Mouse (Mus musculus) neural tube, embryonic 12.5 days (tissue): ENCODE measurements around the gene Six1. TPM values are rescaled to one million over a fixed set of nuclear protein-coding genes. Genes with fewer than 3 reads are reported as not detected.
A peak's percentile ranks its signal among the peaks of the same experiment; 100 is the strongest.

ENCODE experiments used
- ATAC-seq: fragments of 200-750 bp; cut with Nextera tagmentation; 2 replicates; pipeline ENCODE4 v1.8.0; 2017; ENCODE audit warnings: low read depth, mild to moderate bottlenecking, moderate TSS enrichment, moderate library complexity; ENCODE audit not compliant: low FRiP score
- H3K27ac ChIP-seq: fragments of 300-500 bp; sonication (generic); 2 replicates; pipeline ENCODE4 v1.5.1; 2016
- H3K27me3 ChIP-seq: fragments of 300-500 bp; sonication (generic); replicated peaks from 2 replicates; pipeline ENCODE4 v1.6.1; 2016; ENCODE audit warnings: mild to moderate bottlenecking
- H3K36me3 ChIP-seq: fragments of 300-500 bp; sonication (generic); 2 replicates; pipeline ENCODE4 v1.6.1; 2016; ENCODE audit warnings: mild to moderate bottlenecking
- H3K4me1 ChIP-seq: fragments of 300-500 bp; sonication (generic); 2 replicates; pipeline ENCODE4 v1.6.1; 2016
- H3K4me2 ChIP-seq: fragments of 300-500 bp; sonication (generic); replicated peaks from 2 replicates; pipeline ENCODE4 v1.6.1; 2016; ENCODE audit warnings: mild to moderate bottlenecking
- H3K4me3 ChIP-seq: fragments of 300-500 bp; sonication (generic); 2 replicates; pipeline ENCODE4 v1.5.1; 2016
- H3K9ac ChIP-seq: fragments of 300-500 bp; sonication (generic); 2 replicates; pipeline ENCODE4 v1.6.1; 2016; ENCODE audit warnings: mild to moderate bottlenecking
- H3K9me3 ChIP-seq: fragments of 300-500 bp; sonication (generic); 2 replicates; pipeline ENCODE4 v1.6.1; 2016; ENCODE audit warnings: mild to moderate bottlenecking
- WGBS: fragments of 180-500 bp; shearing (Covaris S2); methylation state at CpG from one replicate; pipeline ENCODE4 v1.1.7; 2016; 5-methylcytosine and 5-hydroxymethylcytosine counted together
- polyA plus RNA-seq: library from polyadenylated mRNA; unstranded; fragments of >200 nt; fragmentation: Nextera tagmentation; extraction: Ambion mirVana; gene quantifications from 2 replicates; pipeline ENCODE4 v1.2.1, GENCODE M21; 2016

Gene Six1
- polyA plus RNA-seq, 1 experiment from 2014 or later: 36.7 TPM

DNA sequence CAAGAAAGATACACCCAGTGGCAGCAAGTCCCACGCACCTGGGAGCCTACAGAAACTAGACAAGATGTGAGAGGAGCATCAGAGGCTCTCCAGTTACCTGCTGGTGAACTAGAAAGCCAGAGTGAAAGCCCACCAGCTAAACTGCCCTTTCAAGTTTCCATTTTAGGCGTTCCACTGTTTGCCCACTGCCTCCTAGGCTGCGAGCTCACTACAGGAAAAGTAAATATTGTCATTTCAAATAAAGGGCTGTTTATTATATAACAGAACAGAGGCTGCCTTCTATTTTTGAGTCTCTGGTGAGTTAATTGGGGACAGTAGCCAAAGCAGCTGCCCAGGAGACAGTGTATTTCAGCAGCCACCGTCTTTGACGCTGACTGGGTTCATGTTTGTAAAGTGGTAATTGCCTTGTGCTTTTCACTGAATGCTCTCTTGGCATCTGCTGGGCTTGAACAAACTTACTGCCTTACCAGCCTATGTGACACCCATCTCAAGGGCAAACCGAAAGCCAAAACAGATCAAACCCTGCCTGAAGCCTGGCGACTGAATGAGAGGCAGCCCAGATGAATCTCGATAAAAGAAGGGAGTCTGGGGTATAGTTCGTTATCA lies 7.2 kb upstream of the Six1 start:
- H3K27ac ChIP-seq: no peak overlapping the region
- 63% methylated on average over 9 of the region's 9 CpGs for WGBS

DNA sequence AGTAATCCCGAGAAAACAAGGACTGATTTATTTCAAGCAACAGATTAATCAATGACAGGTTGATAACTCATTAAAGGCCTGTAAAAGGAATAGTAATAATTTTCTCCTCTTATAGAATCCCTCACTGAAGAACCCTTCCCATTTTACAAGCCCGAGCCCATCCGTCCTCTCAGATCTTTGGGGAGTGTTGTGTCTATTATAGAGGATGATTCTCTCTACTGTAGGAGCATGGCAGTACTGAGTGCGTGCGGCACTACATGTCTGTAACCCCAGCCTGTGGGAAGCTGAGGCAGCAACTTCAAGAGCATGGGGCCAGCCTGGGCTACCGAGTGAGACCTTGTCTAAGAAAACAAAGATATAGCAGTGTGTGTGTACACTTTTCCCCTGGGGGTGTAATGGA lies 3.8 kb upstream of the Six1 start:
- H3K4me1 ChIP-seq: peaks cover 10% of the 10 kb centered on the region; the same call in 1 of the 2 replicates
- no peak for ATAC-seq
- H3K27ac ChIP-seq: no peak overlapping the region
- H3K4me2 ChIP-seq: no peak overlapping the region
- H3K27me3 ChIP-seq: peaks cover 38% of the 10 kb centered on the region
- H3K9me3 ChIP-seq: no peaks in the 10 kb centered on the region
- 79% methylated on average over 6 of the region's 6 CpGs for WGBS
- no peak overlapping the region for H3K4me3 ChIP-seq
- H3K9ac ChIP-seq: no peak overlapping the region
- H3K36me3 ChIP-seq: no peaks in the 10 kb centered on the region

More for the DNA sequence above, 7.2 kb upstream of the Six1 start:
- Histone ChIP-seq H3K9ac (no peak overlapping the region), H3K4me2 (no peak overlapping the region), H3K4me3 (no peak overlapping the region), H3K27me3 (peaks cover 4% of the 10 kb centered on the region; the same call in 1 of the 2 replicates), H3K9me3 (no peaks in the 10 kb centered on the region), H3K36me3 (no peaks in the 10 kb centered on the region), H3K4me1 (no peaks in the 10 kb centered on the region)
- ATAC-seq: no peak

DNA sequence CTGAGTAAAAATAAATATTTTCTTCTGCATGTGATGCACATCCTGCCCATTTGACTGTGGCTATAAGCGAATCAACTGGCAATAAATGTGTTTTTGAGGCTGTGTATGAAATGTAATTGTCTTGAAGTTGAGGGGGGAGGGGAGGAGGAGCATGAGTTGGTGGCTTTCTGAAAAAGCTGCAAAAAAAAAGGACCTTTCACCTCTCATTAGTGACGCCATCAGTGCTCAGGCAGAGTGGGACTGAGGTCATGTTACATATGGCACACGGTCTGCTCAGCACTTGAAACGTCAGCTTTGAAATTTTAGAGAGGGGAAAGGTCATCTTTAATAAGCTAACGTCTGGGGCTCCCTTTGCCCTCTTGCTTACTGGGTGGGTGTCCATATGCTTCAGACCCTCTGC lies 1.8 kb upstream of the Six1 start:
- no peaks in the 10 kb centered on the region for H3K9me3 ChIP-seq
- no peak overlapping the region for H3K9ac ChIP-seq
- H3K27ac ChIP-seq: no peak overlapping the region
- H3K4me2 ChIP-seq: no peak overlapping the region
- H3K36me3 ChIP-seq: no peaks in the 10 kb centered on the region
- no peak overlapping the region for H3K4me3 ChIP-seq
- WGBS: 15% methylated on average over 5 of the region's 5 CpGs
- H3K27me3 ChIP-seq: peaks cover 58% of the 10 kb centered on the region
- ATAC-seq: no peak
- peaks cover 10% of the 10 kb centered on the region; the same call in 1 of the 2 replicates for H3K4me1 ChIP-seq

DNA sequence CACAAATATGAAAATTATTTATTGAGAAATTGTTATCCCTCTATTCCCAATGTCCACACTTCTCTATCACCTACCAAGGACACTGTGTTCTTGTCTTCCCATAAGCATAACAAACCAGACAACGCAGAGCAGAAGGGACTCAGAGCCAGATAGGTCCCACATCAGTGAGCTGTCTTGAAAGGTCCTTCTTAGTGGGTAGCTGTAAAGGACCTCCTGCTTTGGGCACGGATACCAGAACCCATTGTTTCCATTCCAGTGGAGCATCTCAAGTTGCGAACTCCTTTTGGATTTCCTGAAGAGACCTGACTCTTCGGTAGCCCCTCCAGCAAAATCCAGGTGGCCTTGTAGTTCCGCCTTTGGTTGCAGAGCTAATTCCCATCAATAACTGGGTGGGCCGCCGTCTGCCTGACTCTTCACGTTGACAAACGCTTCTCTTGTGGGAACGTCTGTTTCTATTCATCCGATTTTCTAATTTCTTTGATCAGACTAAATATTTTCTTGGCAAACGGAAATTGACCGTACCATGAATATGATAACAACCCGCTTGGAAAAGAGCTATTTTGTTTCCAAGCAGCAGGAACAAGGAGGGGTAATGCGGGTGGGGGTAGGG lies 994 bp upstream of the Six1 start:
- Histone ChIP-seq H3K4me2 (peak overlapping the region; percentile 70), H3K9me3 (no peaks in the 10 kb centered on the region), H3K9ac (no peak overlapping the region), H3K4me1 (peaks cover 10% of the 10 kb centered on the region; the same call in 1 of the 2 replicates), H3K36me3 (no peaks in the 10 kb centered on the region), H3K4me3 (no peak overlapping the region), H3K27ac (no peak overlapping the region), H3K27me3 (peaks cover 65% of the 10 kb centered on the region)
- 13% methylated on average over 15 of the region's 15 CpGs for WGBS
- ATAC-seq: no peak

DNA sequence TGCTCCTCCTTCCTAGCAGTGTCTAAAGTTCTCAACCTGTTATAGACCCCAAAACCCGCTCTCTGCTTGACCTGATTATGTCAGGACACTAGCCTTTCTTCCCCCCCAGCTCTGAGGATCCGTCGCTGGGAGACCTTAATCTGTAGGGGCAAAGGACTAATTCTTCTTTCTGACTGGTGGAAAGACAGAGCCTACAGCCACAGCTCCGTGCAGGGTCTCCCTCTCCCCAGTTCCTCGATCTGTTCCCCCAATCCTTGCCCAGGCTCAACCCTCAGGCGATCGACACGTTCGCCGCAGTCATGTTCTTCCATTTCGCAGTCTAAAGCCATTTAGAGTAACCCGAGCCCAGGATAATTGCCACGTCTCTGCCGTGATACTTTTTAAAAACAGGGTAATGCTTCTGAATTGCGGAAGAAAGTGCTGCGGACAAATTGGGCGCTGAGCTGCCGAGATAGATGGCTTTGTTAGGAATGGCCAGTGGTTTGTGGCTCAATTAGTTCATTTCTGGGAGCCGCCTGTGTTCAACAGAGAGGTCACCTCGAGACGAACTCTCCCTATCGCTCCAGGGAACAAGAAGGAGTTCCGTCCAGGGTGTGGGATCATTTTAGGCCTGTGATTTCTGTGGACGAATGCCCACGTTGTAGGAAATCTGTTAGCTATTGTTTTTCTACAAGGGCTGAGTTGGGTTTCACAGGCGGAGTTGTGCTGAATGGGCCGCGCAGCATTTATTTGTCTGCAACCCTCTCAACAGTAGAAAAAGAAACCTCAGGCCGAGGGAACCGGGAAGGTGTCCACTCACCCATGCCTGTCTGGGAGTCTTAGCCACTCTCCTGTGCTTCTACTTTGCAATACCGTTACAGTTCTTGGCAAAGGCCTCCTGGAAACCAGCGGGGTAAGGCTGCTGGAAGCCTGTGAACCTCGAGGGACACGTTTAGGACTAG lies 766 bp downstream of the Six1 start:
- no peak for ATAC-seq

DNA sequence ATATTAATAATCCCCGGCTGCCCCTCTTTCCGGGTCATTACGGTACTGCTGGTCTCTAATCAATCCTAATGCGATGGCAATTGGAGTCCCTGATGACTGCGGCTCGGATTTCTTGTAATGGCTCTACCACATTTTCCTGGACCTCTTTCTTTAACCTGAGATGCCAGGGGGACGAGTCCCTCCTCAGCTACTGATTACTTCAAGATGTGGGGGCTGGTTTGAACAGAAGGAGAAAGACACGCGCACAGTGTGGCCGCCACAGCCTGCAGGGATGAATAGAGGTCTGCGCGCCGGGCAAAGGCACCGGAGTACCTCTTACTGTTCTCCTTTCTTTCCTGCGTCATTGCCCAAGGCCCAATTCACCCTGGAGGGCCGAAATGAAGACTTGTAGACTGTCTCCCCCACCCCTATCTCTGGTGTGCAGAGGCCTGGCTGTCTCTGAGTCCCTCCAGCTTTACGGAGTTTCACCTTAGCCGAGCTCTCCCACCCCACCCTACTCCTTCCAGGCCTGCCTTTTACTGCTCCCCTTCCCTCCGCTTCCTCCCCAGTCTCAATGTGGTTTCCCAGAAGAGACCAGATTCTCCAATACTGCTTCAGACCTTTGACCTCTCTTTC lies 1.5 kb downstream of the Six1 start:
- WGBS: 1% methylated on average over 19 of the region's 19 CpGs
- no peaks in the 10 kb centered on the region for H3K9me3 ChIP-seq
- H3K4me2 ChIP-seq: peak overlapping the region; percentile 70
- no peak for ATAC-seq
- no peaks in the 10 kb centered on the region for H3K36me3 ChIP-seq
- no peak overlapping the region for H3K4me3 ChIP-seq
- no peak overlapping the region for H3K27ac ChIP-seq
- no peak overlapping the region for H3K9ac ChIP-seq
- peaks cover 10% of the 10 kb centered on the region; the same call in 1 of the 2 replicates for H3K4me1 ChIP-seq
- H3K27me3 ChIP-seq: peaks cover 90% of the 10 kb centered on the region

More for the DNA sequence above, 766 bp downstream of the Six1 start:
- Histone ChIP-seq H3K27ac (no peak overlapping the region), H3K9me3 (no peaks in the 10 kb centered on the region), H3K9ac (no peak overlapping the region), H3K4me3 (peak overlapping the region; percentile 43), H3K36me3 (no peaks in the 10 kb centered on the region), H3K4me1 (peaks cover 10% of the 10 kb centered on the region; the same call in 1 of the 2 replicates), H3K27me3 (peaks cover 83% of the 10 kb centered on the region), H3K4me2 (peak overlapping the region; percentile 70)
- WGBS: 1% methylated on average over 34 of the region's 34 CpGs

GRCm38 (mm10) chr12:73050811-73051580 lies 2.7 kb downstream of the Six1 start:
- Histone ChIP-seq H3K9ac (no peak overlapping the region), H3K4me3 (no peak overlapping the region), H3K4me1 (peaks cover 21% of the 10 kb centered on the region), H3K27me3 (peaks cover 98% of the 10 kb centered on the region), H3K9me3 (no peaks in the 10 kb centered on the region), H3K27ac (no peak overlapping the region), H3K36me3 (no peaks in the 10 kb centered on the region), H3K4me2 (peak overlapping the region; percentile 31)
- under 1% methylated on average over 15 of the region's 15 CpGs for WGBS
- ATAC-seq: no peak

- Histone ChIP-seq H3K9ac (no peak overlapping the region), H3K27me3 (peaks cover 99% of the 10 kb centered on the region), H3K4me2 (peak overlapping the region; percentile 31), H3K9me3 (no peaks in the 10 kb centered on the region), H3K27ac (no peak overlapping the region), H3K4me1 (peaks cover 25% of the 10 kb centered on the region), H3K4me3 (no peak overlapping the region), H3K36me3 (no peaks in the 10 kb centered on the region)
- WGBS: under 1% methylated on average over 13 of the region's 13 CpGs
- ATAC-seq: no peak
These were observed 3.4 kb downstream of the Six1 start for GRCm38 (mm10) chr12:73050305-73050704.

DNA sequence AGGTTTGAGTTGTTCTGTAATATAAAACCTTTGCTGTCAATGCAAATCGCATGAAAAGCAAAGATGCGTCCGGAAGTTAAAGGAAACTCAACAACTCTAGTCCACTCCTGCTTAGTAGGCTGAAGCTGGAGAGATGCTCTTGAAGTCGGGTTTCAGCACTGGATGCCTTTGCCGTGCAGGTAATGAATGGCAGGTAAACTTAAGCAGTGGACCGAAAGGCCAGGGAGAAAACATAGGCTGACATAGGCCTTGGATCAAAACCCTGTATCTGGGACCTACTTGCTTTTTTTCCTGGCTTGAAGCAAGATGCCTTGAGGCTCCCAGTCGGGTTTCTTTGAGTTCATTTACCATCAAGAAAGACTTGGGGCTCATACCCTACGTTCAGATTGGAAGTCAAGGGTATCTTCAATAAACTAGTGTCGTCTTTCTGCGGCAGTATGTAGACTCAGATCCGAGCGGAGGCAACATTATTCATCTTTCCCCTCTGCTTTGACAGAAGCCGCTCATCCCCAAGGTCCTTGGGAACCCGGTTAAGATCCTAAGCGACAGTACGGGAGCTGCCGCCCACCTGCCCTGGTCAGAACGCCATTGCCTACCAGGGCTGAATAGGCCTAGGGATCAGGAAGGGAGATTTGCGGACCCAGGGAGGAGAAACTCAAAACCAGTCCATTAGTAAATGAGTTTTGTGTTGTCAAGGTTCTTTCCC lies 4.0 kb downstream of the Six1 start:
- WGBS: 2% methylated on average over 19 of the region's 19 CpGs
- H3K9ac ChIP-seq: no peak overlapping the region
- H3K9me3 ChIP-seq: no peaks in the 10 kb centered on the region
- no peak overlapping the region for H3K27ac ChIP-seq
- H3K27me3 ChIP-seq: peaks cover 99% of the 10 kb centered on the region
- no peaks in the 10 kb centered on the region for H3K36me3 ChIP-seq
- no peak for ATAC-seq
- no peak overlapping the region for H3K4me3 ChIP-seq
- peak overlapping the region; percentile 31; the same call in 1 of the 2 replicates for H3K4me2 ChIP-seq
- peaks cover 27% of the 10 kb centered on the region for H3K4me1 ChIP-seq

- Histone ChIP-seq H3K9me3 (no peaks in the 10 kb centered on the region), H3K4me1 (peaks cover 25% of the 10 kb centered on the region), H3K27me3 (peaks cover 98% of the 10 kb centered on the region), H3K4me2 (no peak overlapping the region), H3K9ac (no peak overlapping the region), H3K36me3 (no peaks in the 10 kb centered on the region), H3K27ac (no peak overlapping the region), H3K4me3 (no peak overlapping the region)
- ATAC-seq: no peak
- WGBS: under 1% methylated on average over 3 of the region's 3 CpGs
These were observed 5.2 kb downstream of the Six1 start for GRCm38 (mm10) chr12:73048537-73048936.

GRCm38 (mm10) chr12:73047576-73047975 lies 6.1 kb downstream of the Six1 start:
- H3K27ac ChIP-seq: no peak overlapping the region
- H3K9ac ChIP-seq: no peak overlapping the region
- H3K4me1 ChIP-seq: peaks cover 22% of the 10 kb centered on the region
- no peaks in the 10 kb centered on the region for H3K9me3 ChIP-seq
- no peaks in the 10 kb centered on the region for H3K36me3 ChIP-seq
- 4% methylated on average over 2 of the region's 2 CpGs for WGBS
- ATAC-seq: no peak
- no peak overlapping the region for H3K4me3 ChIP-seq
- H3K27me3 ChIP-seq: peaks cover 96% of the 10 kb centered on the region
- no peak overlapping the region for H3K4me2 ChIP-seq
